In genomic region chr5:16489803-16490202, GRCm38 (mm10) we compare ENCODE assay signal across 12 mouse cellular contexts.
"Had no signal": no experiment of that assay in that cellular context is flagged by ENCODE, and none has a peak within 500 bp of the region (broad histone marks: within the 10 kb centered on the region; RNA-seq: fewer than 3 reads in every experiment).

No protein-coding gene starts in this region.

- DNase-seq: retina, postnatal 1 day; right cerebral cortex, adult 18-20 months; right cerebral cortex, postnatal 14 days; right cerebral cortex, postnatal 25 days; right cerebral cortex, postnatal 4 days; spleen, adult 18-20 months; thymus, adult 18-20 months; thymus, adult 2 months; thymus, postnatal 14 days; thymus, postnatal 25 days; thymus, postnatal 36 days; thymus, postnatal 4 days had no signal
